In the genomic region with DNA sequence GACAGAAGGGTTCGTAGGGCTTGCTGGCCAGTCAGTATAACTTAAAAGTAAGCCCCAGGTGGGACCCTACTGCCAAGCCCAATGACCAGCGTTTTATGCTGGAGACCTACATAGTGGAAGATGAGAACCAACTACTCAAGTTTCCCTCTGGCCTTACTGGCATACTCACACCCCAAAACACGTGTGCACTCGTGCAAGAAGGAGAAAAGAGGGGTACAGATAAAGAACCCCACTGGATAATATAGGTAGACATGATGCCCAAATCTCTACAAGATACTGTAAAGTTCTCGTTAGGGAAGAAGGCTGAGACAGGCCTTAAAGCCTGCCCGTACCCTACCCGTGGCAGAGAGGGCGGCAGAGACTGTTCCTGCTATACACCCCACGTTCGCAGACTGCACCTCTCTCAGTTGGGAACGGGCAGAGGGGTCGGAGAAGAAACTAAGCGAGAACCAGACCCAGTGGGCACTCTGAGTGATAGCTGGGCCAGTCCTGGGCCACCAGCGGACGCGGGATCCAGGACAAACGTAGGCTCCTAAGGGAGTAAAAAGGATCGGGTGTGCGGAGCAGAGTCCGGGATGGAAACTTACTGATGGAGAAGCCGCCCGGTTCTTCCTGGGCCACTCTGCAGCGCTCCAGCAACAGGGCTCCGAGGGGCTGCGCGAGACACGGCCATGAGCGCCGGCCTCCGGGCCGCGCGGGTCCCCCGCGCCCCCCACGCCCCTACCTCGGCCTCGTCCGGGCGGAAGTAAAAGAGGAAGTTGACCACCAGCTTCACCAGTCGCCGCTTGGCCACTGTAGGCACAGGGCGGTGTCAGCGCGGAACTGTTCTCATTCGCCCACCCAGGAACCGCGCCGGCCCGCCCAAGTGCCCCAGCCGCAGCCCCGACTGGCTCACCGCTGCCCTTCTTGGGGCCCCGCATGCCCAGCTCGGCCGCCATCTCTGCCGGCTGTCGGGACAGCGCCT, we compare ENCODE assay signal across 8 mouse cellular contexts. TPM values are rescaled to one million over a fixed set of nuclear protein-coding genes. Genes with fewer than 3 reads are reported as not detected.
DNase-seq lines count a peak whose midpoint lies in the region; ATAC-seq and TF ChIP-seq lines count a peak whose summit lies in the region.

No protein-coding gene starts in this region.

- TF ChIP-seq POLR2A in CH12.LX (IDR thresholded peaks at IDR 0.05; ENCODE audit: low read depth, low read length) (no peak), myocyte (IDR thresholded peaks at IDR 0.05; ENCODE audit: insufficient read length, low read depth) (no peak)
- no peak for TF ChIP-seq POLR2A in embryonic fibroblast, embryonic 13.5 days (IDR thresholded peaks at IDR 0.05; ENCODE audit: low read depth, low read length)

- peak overlapping the region; percentile 95 for H3K27ac ChIP-seq in heart, embryonic 11.5 days (ENCODE audit: low read depth, low read length)
- H3K27ac ChIP-seq in CH12.LX (ENCODE audit: insufficient read depth, low read depth): peak overlapping the region; percentile 91
- H3K27ac ChIP-seq in embryonic fibroblast, embryonic 13.5 days (ENCODE audit: insufficient read depth, low read length): peak overlapping the region; percentile 96
- H3K27ac ChIP-seq in limb, embryonic 10.5 days: peak overlapping the region; percentile 91

- no peak; the same call in 1 of the 2 replicates for TF ChIP-seq EP300 in CH12.LX (IDR thresholded peaks at IDR 0.05; ENCODE audit: low read length)

- TF ChIP-seq RAD21 in CH12.LX (IDR thresholded peaks at IDR 0.05; ENCODE audit: low read depth, low read length): no peak

- dilution Hi-C loops in CH12.LX (cut with MboI; ENCODE audit: extremely low pct_ligation_motif_present, extremely low pct_unique_long_range_greater_than_20kb, low sequenced_read_pairs): no loop called here

- H3K4me2 ChIP-seq in heart, embryonic 11.5 days: peak overlapping the region; percentile 96
- peak overlapping the region; percentile 75 for H3K4me2 ChIP-seq in CH12.LX (ENCODE audit: insufficient read depth, low read depth, poor library complexity, severe bottlenecking)
- H3K4me2 ChIP-seq in myocyte (ENCODE audit: low read depth): peak overlapping the region; percentile 86

- peaks cover 31% of the 10 kb centered on the region for H3K36me3 ChIP-seq in heart, embryonic 11.5 days (ENCODE audit: control insufficient read depth, insufficient read depth, low read length)
- H3K36me3 ChIP-seq in CH12.LX (replicated peaks in 1 of 2; ENCODE audit: control insufficient read depth in 1 of 2, insufficient read depth in 1 of 2, low read length in 1 of 2) (peaks cover 52 to 68% of the 10 kb centered on the region in 2 experiments), myocyte (ENCODE audit: control insufficient read depth, insufficient read depth) (peaks cover 28% of the 10 kb centered on the region)
- H3K36me3 ChIP-seq in limb, embryonic 10.5 days: peaks cover 76% of the 10 kb centered on the region

- peak overlapping the region; percentile 98 for H3K9ac ChIP-seq in heart, embryonic 11.5 days (ENCODE audit: low read depth, low read length)
- peak overlapping the region; percentile 89 for H3K9ac ChIP-seq in CH12.LX (ENCODE audit: insufficient read depth, low read depth)

- peak overlapping the region; percentile 91 for H3ac ChIP-seq in myocyte (ENCODE audit: control insufficient read depth, insufficient read length)

- ATAC-seq in heart, embryonic 11.5 days (replicated peaks; ENCODE audit: insufficient number of reproducible peaks, low FRiP score, low TSS enrichment): peak; percentile 35
- ATAC-seq in inflammation-experienced regulatory T-cells, adult 6 months: no peak

- 3% methylated on average over 59 of the region's 59 CpGs for WGBS in heart, embryonic 11.5 days (ENCODE audit: insufficient replicate concordance)
- 3% methylated on average over 59 of the region's 59 CpGs for WGBS in limb, embryonic 10.5 days

- DNase-seq in heart, adult 9 months (ENCODE audit: low spot score in 2 of 2): no peak
- peak; percentile 52 for DNase-seq in CH12.LX (ENCODE audit: extremely low read depth)
- DNase-seq in limb, embryonic 10.5 days (ENCODE audit: low spot score): peak; percentile 60
- DNase-seq in testis, postnatal 10 days (ENCODE audit: low spot score): no peak

- no peaks in the 10 kb centered on the region for H3K27me3 ChIP-seq in heart, embryonic 11.5 days (ENCODE audit: control insufficient read depth, insufficient read depth, low read length)
- H3K27me3 ChIP-seq in CH12.LX (replicated peaks): no peaks in the 10 kb centered on the region
- H3K27me3 ChIP-seq in limb, embryonic 10.5 days (ENCODE audit: low read depth, poor library complexity, severe bottlenecking): no peaks in the 10 kb centered on the region
- H3K27me3 ChIP-seq in myocyte (ENCODE audit: control insufficient read depth, insufficient read depth, insufficient read length): no peaks in the 10 kb centered on the region

- in situ Hi-C loops in CH12.LX (cut with MboI; ENCODE audit: low pct_ligation_motif_present, low pct_unique_long_range_greater_than_20kb, low sequenced_read_pairs): loop anchor here (5.0 kb wide), 1 partner anchor 35 kb away; no protein-coding TSS in a partner anchor

- TF ChIP-seq CTCF in CH12.LX (conservative IDR thresholded peaks at IDR 0.05 in 1 of 2, IDR thresholded peaks at IDR 0.05 in 1 of 2; ENCODE audit: low read depth in 2 of 2, low read length in 2 of 2): no peak
- no peak for TF ChIP-seq CTCF in embryonic fibroblast, embryonic 13.5 days (IDR thresholded peaks at IDR 0.05; ENCODE audit: borderline replicate concordance, insufficient read depth, low read length)

- no peaks in the 10 kb centered on the region for H3K9me3 ChIP-seq in heart, embryonic 11.5 days (replicated peaks; ENCODE audit: control insufficient read depth, low read length)
- H3K9me3 ChIP-seq in CH12.LX (replicated peaks; ENCODE audit: low read length): no peaks in the 10 kb centered on the region
- H3K9me3 ChIP-seq in limb, embryonic 10.5 days (replicated peaks): no peaks in the 10 kb centered on the region

- H3K79me2 ChIP-seq in CH12.LX (replicated peaks; ENCODE audit: control insufficient read depth, extremely low read depth, insufficient read depth, poor library complexity, severe bottlenecking) (peaks cover 47% of the 10 kb centered on the region), myocyte (ENCODE audit: control insufficient read depth, insufficient read depth) (peaks cover 58% of the 10 kb centered on the region)

- peaks cover 20% of the 10 kb centered on the region for H3K4me1 ChIP-seq in heart, embryonic 11.5 days (ENCODE audit: control insufficient read depth, insufficient read depth, low read length)
- peaks cover 10 to 33% of the 10 kb centered on the region in 2 experiments for H3K4me1 ChIP-seq in CH12.LX (ENCODE audit: control insufficient read depth in 1 of 2, insufficient read depth in 2 of 2)
- H3K4me1 ChIP-seq in embryonic fibroblast, embryonic 13.5 days (ENCODE audit: control insufficient read depth, insufficient read depth, low read length): peaks cover 5% of the 10 kb centered on the region; the same call in 1 of the 2 replicates
- H3K4me1 ChIP-seq in limb, embryonic 10.5 days: peaks cover 35% of the 10 kb centered on the region

- H3K4me3 ChIP-seq in heart, embryonic 11.5 days (ENCODE audit: low read depth, low read length): peak overlapping the region; percentile 90
- H3K4me3 ChIP-seq in CH12.LX (replicated peaks in 1 of 3; ENCODE audit: low read depth in 2 of 3, low read length in 2 of 3, poor library complexity in 1 of 3) (peak overlapping the region; percentile 68 to 94 (median 87)), myocyte (peak overlapping the region; percentile 98)
- peak overlapping the region; percentile 96 for H3K4me3 ChIP-seq in embryonic fibroblast, embryonic 13.5 days (ENCODE audit: insufficient read depth, low read length)
- H3K4me3 ChIP-seq in limb, embryonic 10.5 days: peak overlapping the region; percentile 69

RNA-seq across cellular contexts. Expression of a gene that starts 0.5 kb away (rescaled TPM):
- polyA plus RNA-seq in heart, embryonic 11.5 days (2014; fragmentation: Nextera tagmentation; extraction: Ambion mirVana): 68.6 and 68.7 TPM in 2 replicates
- 29.0 and 36.5 TPM in 2 replicates for total RNA-seq in CH12.LX (2012; rRNA removed)
- 7.8 and 12.4 TPM in 2 replicates for total RNA-seq in CH12.LX (2014; rRNA removed)
- 136 and 153 TPM in 2 replicates for polyA plus RNA-seq in CH12.LX (2012; ENCODE audit: insufficient read length, low read depth)
- 48.0 and 49.3 TPM in 2 replicates for polyA plus RNA-seq in embryonic fibroblast, embryonic 13.5 days (2011; ENCODE audit: insufficient read length, low read depth, missing spikeins)
- polyA plus RNA-seq in limb, embryonic 10.5 days (2016; fragmentation: Nextera tagmentation; extraction: Ambion mirVana): 113 and 121 TPM in 2 replicates
- polyA plus RNA-seq in myocyte (2012; fragmentation: generic; extraction: Trizol): 93.1 TPM
- polyA plus RNA-seq in inflammation-experienced regulatory T-cells, adult 6 months (2017; shearing (Covaris generic)): 10 to 100 TPM; 12.1 to 22.6 (median 17.8) TPM

RNA-seq across cellular contexts. Expression of a gene that starts 1.0 kb away (rescaled TPM):
- 89.0 and 97.7 TPM in 2 replicates for polyA plus RNA-seq in heart, embryonic 11.5 days (2014; fragmentation: Nextera tagmentation; extraction: Ambion mirVana)
- 63.8 and 81.8 TPM in 2 replicates for total RNA-seq in CH12.LX (2012; rRNA removed)
- 51.5 and 63.4 TPM in 2 replicates for total RNA-seq in CH12.LX (2014; rRNA removed)
- polyA plus RNA-seq in CH12.LX (2012; ENCODE audit: insufficient read length, low read depth): 119 and 123 TPM in 2 replicates
- 59.1 and 59.9 TPM in 2 replicates for polyA plus RNA-seq in embryonic fibroblast, embryonic 13.5 days (2011; ENCODE audit: insufficient read length, low read depth, missing spikeins)
- polyA plus RNA-seq in limb, embryonic 10.5 days (2016; fragmentation: Nextera tagmentation; extraction: Ambion mirVana): 168 and 204 TPM in 2 replicates
- polyA plus RNA-seq in myocyte (2012; fragmentation: generic; extraction: Trizol): 69.6 TPM
- 100 to 1,000 TPM; 127 to 149 (median 146) TPM for polyA plus RNA-seq in inflammation-experienced regulatory T-cells, adult 6 months (2017; shearing (Covaris generic))

RNA-seq across cellular contexts. Expression of a gene that starts 7.6 kb away (rescaled TPM):
- 0.11 TPM in 1 of 2 replicates, not detected in the other for polyA plus RNA-seq in heart, embryonic 11.5 days (2014; fragmentation: Nextera tagmentation; extraction: Ambion mirVana)
- total RNA-seq in CH12.LX (2012; rRNA removed) (0.59 and 0.71 TPM in 2 replicates), CH12.LX (2014; rRNA removed) (0.43 TPM in 1 of 2 replicates, not detected in the other)
- polyA plus RNA-seq in CH12.LX (2012; ENCODE audit: insufficient read length, low read depth) (0.78 and 1.1 TPM in 2 replicates), myocyte (2012; fragmentation: generic; extraction: Trizol) (0.76 TPM)
- polyA plus RNA-seq in embryonic fibroblast, embryonic 13.5 days (2011; ENCODE audit: insufficient read length, low read depth, missing spikeins): not detected in 2 replicates
- polyA plus RNA-seq in limb, embryonic 10.5 days (2016; fragmentation: Nextera tagmentation; extraction: Ambion mirVana): 0.09 TPM in 1 of 2 replicates, not detected in the other
- not detected for polyA plus RNA-seq in inflammation-experienced regulatory T-cells, adult 6 months (2017; shearing (Covaris generic))

RNA-seq across cellular contexts. Expression of a gene that starts 15.8 kb away (rescaled TPM):
- polyA plus RNA-seq in heart, embryonic 11.5 days (2014; fragmentation: Nextera tagmentation; extraction: Ambion mirVana): 8.0 and 10.0 TPM in 2 replicates
- total RNA-seq in CH12.LX (2012; rRNA removed) (0.34 and 0.72 TPM in 2 replicates), CH12.LX (2014; rRNA removed) (0.30 and 0.35 TPM in 2 replicates)
- polyA plus RNA-seq in CH12.LX (2012; ENCODE audit: insufficient read length, low read depth) (0.95 and 1.1 TPM in 2 replicates), myocyte (2012; fragmentation: generic; extraction: Trizol) (343 TPM)
- 0.70 TPM in 1 of 2 replicates, not detected in the other for polyA plus RNA-seq in embryonic fibroblast, embryonic 13.5 days (2011; ENCODE audit: insufficient read length, low read depth, missing spikeins)
- 0.74 and 0.80 TPM in 2 replicates for polyA plus RNA-seq in limb, embryonic 10.5 days (2016; fragmentation: Nextera tagmentation; extraction: Ambion mirVana)
- not detected for polyA plus RNA-seq in inflammation-experienced regulatory T-cells, adult 6 months (2017; shearing (Covaris generic))

RNA-seq across cellular contexts. Expression of a gene that starts 29.0 kb away (rescaled TPM):
- polyA plus RNA-seq in heart, embryonic 11.5 days (2014; fragmentation: Nextera tagmentation; extraction: Ambion mirVana): 1,894 and 1,935 TPM in 2 replicates
- 899 and 966 TPM in 2 replicates for total RNA-seq in CH12.LX (2012; rRNA removed)
- 792 and 1,081 TPM in 2 replicates for total RNA-seq in CH12.LX (2014; rRNA removed)
- 646 and 664 TPM in 2 replicates for polyA plus RNA-seq in CH12.LX (2012; ENCODE audit: insufficient read length, low read depth)
- 331 and 347 TPM in 2 replicates for polyA plus RNA-seq in embryonic fibroblast, embryonic 13.5 days (2011; ENCODE audit: insufficient read length, low read depth, missing spikeins)
- polyA plus RNA-seq in limb, embryonic 10.5 days (2016; fragmentation: Nextera tagmentation; extraction: Ambion mirVana): 2,414 and 2,486 TPM in 2 replicates
- 1,349 TPM for polyA plus RNA-seq in myocyte (2012; fragmentation: generic; extraction: Trizol)
- polyA plus RNA-seq in inflammation-experienced regulatory T-cells, adult 6 months (2017; shearing (Covaris generic)): 1,000 to 10,000 TPM; 1,680 to 2,431 (median 2,240) TPM

Comparison
In these comparisons a context has a peak if more than half of its experiments do, and no peak if none do; other contexts are left out.
1. DNase-seq: peak in CH12.LX (single experiment) and limb, embryonic 10.5 days (single experiment); none in heart, adult 9 months (0 of 2) and testis, postnatal 10 days (single experiment).
2. Peak in every context shown above with its lines, with median percentiles within 50 percentile points of each other: H3K27ac ChIP-seq, H3K4me2 ChIP-seq and H3K4me3 ChIP-seq.